Mouse (Mus musculus): ENCODE measurements around the gene Itih4. TPM values are rescaled to one million over a fixed set of nuclear protein-coding genes. Genes with fewer than 3 reads are reported as not detected.

Itih4 gene
- total and polyA plus RNA-seq, 2 experiments from 2014 or later: not detected

DNA sequence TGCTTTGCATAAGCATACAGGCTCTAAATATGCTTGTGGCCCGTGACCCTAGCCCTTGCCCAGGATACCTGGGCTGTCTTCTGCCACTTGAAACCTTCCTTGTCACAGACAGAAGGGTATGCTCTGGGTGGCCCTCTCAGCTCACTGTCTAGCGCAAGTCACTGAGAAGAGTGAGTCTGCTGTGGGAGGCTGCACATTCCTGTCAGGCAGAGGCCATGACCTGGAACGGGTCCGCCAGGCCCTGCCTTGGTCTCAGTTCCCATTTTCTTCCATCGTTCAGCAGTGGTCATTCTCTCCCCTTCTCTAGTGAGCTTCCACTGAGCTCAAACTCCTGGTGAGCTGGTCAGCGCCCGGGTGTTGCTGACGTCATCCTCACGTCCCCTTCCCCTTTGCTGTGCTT, 10.3 kb upstream of the Itih4 start:
- Histone ChIP-seq H3K27me3 (ENCODE audit: insufficient read depth, low read length) (no peaks in the 10 kb centered on the region), H3K27ac (ENCODE audit: low read depth, low read length) (no peak overlapping the region), H3K4me3 (ENCODE audit: low read depth, low read length) (no peak overlapping the region), H3K9me3 (ENCODE audit: low read length) (no peaks in the 10 kb centered on the region), H3K36me3 (ENCODE audit: insufficient read depth, low read length) (peaks cover 29% of the 10 kb centered on the region), H3K4me1 (ENCODE audit: insufficient read depth, low read length) (no peaks in the 10 kb centered on the region), H3K4me2 (ENCODE audit: low read depth, low read length, poor library complexity, severe bottlenecking) (no peak overlapping the region), H3K9ac (replicated peaks; ENCODE audit: low read length, poor library complexity, severe bottlenecking) (no peak overlapping the region)
- 82% methylated on average over 9 of the region's 9 CpGs for WGBS
- ATAC-seq (ENCODE audit: low FRiP score) (no peak), DNase-seq (ENCODE audit: low spot score) (no peak)
- no peak for TF ChIP-seq CTCF (IDR thresholded peaks at IDR 0.05)

DNA sequence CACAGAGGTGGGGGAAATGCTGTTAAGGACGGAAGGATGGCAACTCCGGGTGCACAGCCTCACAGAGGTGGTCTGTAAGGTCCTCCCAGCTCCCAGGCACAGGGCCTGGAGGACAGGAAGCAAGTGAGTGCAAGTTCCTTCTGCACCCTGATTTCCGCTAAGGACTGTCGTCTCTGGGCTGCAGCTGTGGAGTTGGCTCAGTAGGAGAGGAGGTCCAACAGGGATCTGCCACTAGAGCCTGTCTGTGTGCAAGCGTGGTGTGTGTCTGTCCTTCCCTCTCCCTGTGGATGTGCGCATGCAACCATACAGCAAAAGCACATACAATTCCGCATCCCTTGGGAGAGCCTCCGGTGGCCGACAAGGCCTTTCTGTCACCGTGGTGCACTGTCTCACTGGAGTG, 9.8 kb upstream of the Itih4 start:
- no peaks in the 10 kb centered on the region for H3K9me3 ChIP-seq (ENCODE audit: low read length)
- H3K36me3 ChIP-seq (ENCODE audit: insufficient read depth, low read length): peaks cover 24% of the 10 kb centered on the region
- no peaks in the 10 kb centered on the region for H3K4me1 ChIP-seq (ENCODE audit: insufficient read depth, low read length)
- no peak overlapping the region for H3K4me3 ChIP-seq (ENCODE audit: low read depth, low read length)
- H3K9ac ChIP-seq (replicated peaks; ENCODE audit: low read length, poor library complexity, severe bottlenecking): no peak overlapping the region
- H3K4me2 ChIP-seq (ENCODE audit: low read depth, low read length, poor library complexity, severe bottlenecking): no peak overlapping the region
- TF ChIP-seq CTCF (IDR thresholded peaks at IDR 0.05): no peak
- H3K27ac ChIP-seq (ENCODE audit: low read depth, low read length): no peak overlapping the region
- ATAC-seq (ENCODE audit: low FRiP score) (no peak), DNase-seq (ENCODE audit: low spot score) (no peak)
- no peaks in the 10 kb centered on the region for H3K27me3 ChIP-seq (ENCODE audit: insufficient read depth, low read length)
- WGBS: 90% methylated on average over 10 of the region's 10 CpGs

DNA sequence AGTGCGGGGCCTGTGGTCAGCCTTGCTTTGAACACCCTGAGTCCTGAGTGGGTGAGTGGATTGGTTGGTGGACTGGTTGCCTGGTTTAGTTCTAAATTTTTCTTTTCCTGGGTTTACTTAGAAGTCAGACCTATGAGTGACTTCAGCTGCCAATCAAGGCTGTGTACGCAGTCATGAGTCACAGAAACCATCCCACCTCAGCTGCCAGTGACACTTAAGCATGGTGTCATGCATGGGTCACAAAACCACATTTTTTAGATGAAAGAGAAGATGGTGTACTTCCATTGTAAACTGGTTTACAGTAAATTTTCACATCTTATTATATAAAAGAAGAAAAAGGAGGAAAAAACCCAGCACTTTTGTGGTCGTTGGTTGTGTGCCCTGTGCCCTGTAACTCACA, 8.4 kb upstream of the Itih4 start:
- ATAC-seq (ENCODE audit: low FRiP score) (no peak), DNase-seq (ENCODE audit: low spot score) (no peak)
- 95% methylated on average over 3 of the region's 3 CpGs for WGBS
- H3K4me2 ChIP-seq (ENCODE audit: low read depth, low read length, poor library complexity, severe bottlenecking): no peak overlapping the region
- no peak overlapping the region for H3K27ac ChIP-seq (ENCODE audit: low read depth, low read length)
- no peaks in the 10 kb centered on the region for H3K27me3 ChIP-seq (ENCODE audit: insufficient read depth, low read length)
- no peak for TF ChIP-seq CTCF (IDR thresholded peaks at IDR 0.05)
- H3K9ac ChIP-seq (replicated peaks; ENCODE audit: low read length, poor library complexity, severe bottlenecking): no peak overlapping the region
- no peaks in the 10 kb centered on the region for H3K4me1 ChIP-seq (ENCODE audit: insufficient read depth, low read length)
- no peak overlapping the region for H3K4me3 ChIP-seq (ENCODE audit: low read depth, low read length)
- peaks cover 15% of the 10 kb centered on the region for H3K36me3 ChIP-seq (ENCODE audit: insufficient read depth, low read length)
- H3K9me3 ChIP-seq (ENCODE audit: low read length): no peaks in the 10 kb centered on the region

DNA sequence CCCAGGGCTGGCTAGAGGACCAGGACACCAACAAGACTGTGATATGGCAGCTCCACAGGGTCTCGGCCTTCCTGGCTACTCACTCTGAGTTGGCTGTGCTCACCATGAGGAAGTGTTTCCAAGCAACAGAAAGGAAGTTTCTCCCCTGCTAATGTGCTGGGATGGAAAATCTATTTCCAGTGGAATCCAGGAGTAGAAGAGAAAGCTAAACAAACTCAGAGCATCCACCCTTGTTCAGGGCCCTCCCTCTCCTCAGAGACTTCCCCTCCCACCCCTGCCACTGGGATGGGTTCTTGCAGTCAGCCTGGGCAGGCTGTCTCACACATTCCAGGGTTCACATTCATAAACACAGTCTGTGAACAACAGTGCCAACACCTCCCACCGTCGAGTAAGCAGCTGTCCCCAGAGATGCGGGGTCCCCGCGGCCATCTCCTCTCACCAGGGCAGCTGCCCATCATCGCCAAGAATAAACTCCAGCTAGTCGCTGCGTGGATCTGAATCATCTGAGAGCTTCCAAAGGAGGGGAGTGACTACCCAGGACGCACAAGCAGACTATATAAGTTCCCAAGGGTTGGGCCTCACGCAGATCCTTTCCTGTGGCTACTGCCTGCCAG, 7.2 kb upstream of the Itih4 start, which contains the start of gene Mustn1:
Mustn1 (plus strand) TSS at position 243 of the 614 bp plus-strand sequence.
- Histone ChIP-seq H3K4me2 (ENCODE audit: low read depth, low read length, poor library complexity, severe bottlenecking) (no peak within 1 kb of the TSS), H3K27ac (ENCODE audit: low read depth, low read length) (no peak within 1 kb of the TSS), H3K9me3 (ENCODE audit: low read length) (no peaks in the 10 kb centered on the region), H3K4me1 (ENCODE audit: insufficient read depth, low read length) (no peaks in the 10 kb centered on the region), H3K36me3 (ENCODE audit: insufficient read depth, low read length) (peaks cover 10% of the 10 kb centered on the region; the same call in 1 of the 2 replicates), H3K4me3 (ENCODE audit: low read depth, low read length) (no peak within 1 kb of the TSS), H3K27me3 (ENCODE audit: insufficient read depth, low read length) (no peaks in the 10 kb centered on the region), H3K9ac (replicated peaks; ENCODE audit: low read length, poor library complexity, severe bottlenecking) (no peak within 1 kb of the TSS)
- ATAC-seq (ENCODE audit: low FRiP score) (no peak), DNase-seq (ENCODE audit: low spot score) (no peak)
- 72% methylated on average over 11 of the region's 11 CpGs for WGBS
- no peak for TF ChIP-seq CTCF (IDR thresholded peaks at IDR 0.05)

DNA sequence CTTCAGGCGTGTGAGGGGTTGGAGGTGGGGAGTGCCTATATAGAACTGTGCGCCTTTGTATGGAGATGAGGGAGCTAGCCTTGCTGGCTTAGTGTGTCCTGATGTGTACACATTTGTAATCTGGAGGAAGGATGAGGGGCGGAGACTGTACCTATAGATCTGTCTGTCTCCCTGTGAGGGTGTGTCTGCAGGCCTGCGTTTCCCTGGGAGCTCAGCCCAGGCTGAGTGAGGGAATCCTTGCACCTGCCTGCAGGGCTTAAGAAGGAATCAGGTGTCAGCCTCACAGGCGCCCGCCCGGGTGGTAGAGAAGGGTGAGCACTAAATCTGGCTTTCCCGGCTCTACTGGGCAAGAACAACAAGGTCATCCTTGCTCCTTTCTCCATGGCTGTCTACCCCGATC, 6.5 kb upstream of the Itih4 start:
- no peak for DNase-seq (ENCODE audit: low spot score)
- Histone ChIP-seq H3K4me1 (ENCODE audit: insufficient read depth, low read length) (no peaks in the 10 kb centered on the region), H3K9ac (replicated peaks; ENCODE audit: low read length, poor library complexity, severe bottlenecking) (no peak overlapping the region), H3K4me3 (ENCODE audit: low read depth, low read length) (no peak overlapping the region), H3K36me3 (ENCODE audit: insufficient read depth, low read length) (peaks cover 4% of the 10 kb centered on the region; the same call in 1 of the 2 replicates), H3K27me3 (ENCODE audit: insufficient read depth, low read length) (no peaks in the 10 kb centered on the region), H3K4me2 (ENCODE audit: low read depth, low read length, poor library complexity, severe bottlenecking) (no peak overlapping the region), H3K27ac (ENCODE audit: low read depth, low read length) (no peak overlapping the region), H3K9me3 (ENCODE audit: low read length) (no peaks in the 10 kb centered on the region)
- WGBS: 60% methylated on average over 9 of the region's 9 CpGs
- no peak for TF ChIP-seq CTCF (IDR thresholded peaks at IDR 0.05)
- no peak for ATAC-seq (ENCODE audit: low FRiP score)

DNA sequence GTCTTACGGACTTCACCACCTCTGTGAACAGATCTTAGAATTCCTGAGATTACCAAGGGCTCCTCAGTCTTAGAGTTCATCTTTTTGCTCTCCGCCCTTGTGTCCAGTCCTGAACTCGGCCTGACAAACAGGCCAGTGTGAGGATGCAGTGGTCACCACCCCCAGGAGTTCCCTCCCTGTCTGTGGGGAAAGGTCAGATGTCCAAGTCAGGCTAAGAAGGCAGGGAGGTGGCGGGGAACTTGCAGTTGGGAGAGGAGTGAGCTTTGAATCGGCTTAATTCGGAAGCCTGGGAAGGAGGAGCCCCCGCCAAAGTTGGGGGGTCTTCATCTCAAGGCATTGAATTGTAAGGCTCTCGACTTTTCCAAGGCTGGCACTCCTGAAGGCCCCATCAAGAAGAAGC, 6.0 kb upstream of the Itih4 start:
- WGBS: 84% methylated on average over 8 of the region's 8 CpGs
- Histone ChIP-seq H3K4me2 (ENCODE audit: low read depth, low read length, poor library complexity, severe bottlenecking) (no peak overlapping the region), H3K9ac (replicated peaks; ENCODE audit: low read length, poor library complexity, severe bottlenecking) (no peak overlapping the region), H3K27me3 (ENCODE audit: insufficient read depth, low read length) (no peaks in the 10 kb centered on the region), H3K9me3 (ENCODE audit: low read length) (no peaks in the 10 kb centered on the region), H3K4me3 (ENCODE audit: low read depth, low read length) (no peak overlapping the region), H3K36me3 (ENCODE audit: insufficient read depth, low read length) (peaks cover 4% of the 10 kb centered on the region; the same call in 1 of the 2 replicates), H3K4me1 (ENCODE audit: insufficient read depth, low read length) (no peaks in the 10 kb centered on the region), H3K27ac (ENCODE audit: low read depth, low read length) (no peak overlapping the region)
- DNase-seq (ENCODE audit: low spot score) (no peak), ATAC-seq (ENCODE audit: low FRiP score) (no peak)
- TF ChIP-seq CTCF (IDR thresholded peaks at IDR 0.05): no peak
